Mouse (Mus musculus) kidney, embryonic 15.5 days (tissue): ENCODE data around the gene Meis1. TPM values are rescaled to one million over a fixed set of nuclear protein-coding genes. Genes with fewer than 3 reads are reported as not detected.

Experiments
- ATAC-seq: fragments of 200-750 bp; cut with Nextera tagmentation; replicated peaks from 2 replicates; pipeline ENCODE4 v1.8.0; 2017; ENCODE audit warnings: moderate TSS enrichment; ENCODE audit not compliant: low FRiP score
- H3K27ac ChIP-seq: fragments of 300-500 bp; sonication (generic); 2 replicates; pipeline ENCODE4 v1.5.1; 2015; ENCODE audit warnings: mild to moderate bottlenecking, inconsistent platforms
- H3K27me3 ChIP-seq: fragments of 300-500 bp; sonication (generic); 2 replicates; pipeline ENCODE4 v1.6.1; 2015; ENCODE audit warnings: inconsistent platforms
- H3K36me3 ChIP-seq: fragments of 300-500 bp; sonication (generic); 2 replicates; pipeline ENCODE4 v1.6.1; 2015; ENCODE audit warnings: inconsistent platforms
- H3K4me1 ChIP-seq: fragments of 300-500 bp; sonication (generic); 2 replicates; pipeline ENCODE4 v1.6.1; 2015; ENCODE audit warnings: inconsistent platforms
- H3K4me2 ChIP-seq: fragments of 300-500 bp; sonication (generic); 2 replicates; pipeline ENCODE4 v1.6.1; 2015; ENCODE audit warnings: moderate library complexity, mild to moderate bottlenecking, inconsistent platforms
- H3K4me3 ChIP-seq: fragments of 300-500 bp; sonication (generic); replicated peaks from 2 replicates; pipeline ENCODE4 v1.5.1; 2015; ENCODE audit warnings: mild to moderate bottlenecking, inconsistent platforms
- H3K9ac ChIP-seq: fragments of 300-500 bp; sonication (generic); 2 replicates; pipeline ENCODE4 v1.6.1; 2015; ENCODE audit warnings: mild to moderate bottlenecking, inconsistent platforms
- H3K9me3 ChIP-seq: fragments of 300-500 bp; sonication (generic); replicated peaks from 2 replicates; pipeline ENCODE4 v1.6.1; 2016; ENCODE audit warnings: inconsistent platforms
- WGBS: fragments of 180-500 bp; shearing (Covaris S2); methylation state at CpG from one replicate; pipeline ENCODE4 v1.1.7; 2015; ENCODE audit warnings: mixed read lengths; 5-methylcytosine and 5-hydroxymethylcytosine counted together
- polyA plus RNA-seq: library from polyadenylated mRNA; unstranded; fragments of >200 nt; fragmentation: Nextera tagmentation; extraction: Ambion mirVana; gene quantifications from 2 replicates; pipeline ENCODE4 v1.2.1, GENCODE M21; 2015

The Meis1 gene
- polyA plus RNA-seq, 1 experiment from 2014 or later = 130 TPM

- Histone ChIP-seq H3K4me2 (peak overlapping the region; percentile 16; the same call in 1 of the 2 replicates), H3K4me3 (no peak overlapping the region), H3K27ac (peak overlapping the region; percentile 72), H3K9ac (no peak overlapping the region), H3K27me3 (peaks cover 28% of the 10 kb centered on the region; the same call in 1 of the 2 replicates), H3K4me1 (peaks cover 42% of the 10 kb centered on the region), H3K36me3 (peaks cover 19% of the 10 kb centered on the region), H3K9me3 (no peaks in the 10 kb centered on the region)
- no peak for ATAC-seq
- 40% methylated on average over 3 of the region's 3 CpGs for WGBS
These were observed 12.7 kb downstream of the Meis1 start for GRCm38 (mm10) chr11:19005913-19006693.

GRCm38 (mm10) chr11:19005007-19005912 is 13.5 kb downstream of the Meis1 start:
- Histone ChIP-seq H3K4me1 (peaks cover 37% of the 10 kb centered on the region), H3K36me3 (peaks cover 27% of the 10 kb centered on the region), H3K4me3 (no peak overlapping the region), H3K9me3 (no peaks in the 10 kb centered on the region), H3K27ac (peak overlapping the region; percentile 72), H3K4me2 (no peak overlapping the region), H3K27me3 (peaks cover 26% of the 10 kb centered on the region; the same call in 1 of the 2 replicates), H3K9ac (no peak overlapping the region)
- no peak for ATAC-seq
- WGBS = 60% methylated on average over 9 of the region's 9 CpGs

GRCm38 (mm10) chr11:19003066-19003465 is 15.7 kb downstream of the Meis1 start:
- Histone ChIP-seq H3K9me3 (no peaks in the 10 kb centered on the region), H3K36me3 (peaks cover 38% of the 10 kb centered on the region)

GRCm38 (mm10) chr11:18996767-18997166 is 22.0 kb downstream of the Meis1 start:
- 93% methylated on average over 4 of the region's 4 CpGs for WGBS
- H3K4me2 ChIP-seq = no peak overlapping the region

More at GRCm38 (mm10) chr11:19003066-19003465, 15.7 kb downstream of the Meis1 start:
- peaks cover 23% of the 10 kb centered on the region for H3K4me1 ChIP-seq
- WGBS = 71% methylated on average over 5 of the region's 5 CpGs
- no peak overlapping the region for H3K27ac ChIP-seq
- no peak for ATAC-seq
- peaks cover 13% of the 10 kb centered on the region; the same call in 1 of the 2 replicates for H3K27me3 ChIP-seq
- no peak overlapping the region for H3K4me3 ChIP-seq
- no peak overlapping the region for H3K9ac ChIP-seq
- no peak overlapping the region for H3K4me2 ChIP-seq

GRCm38 (mm10) chr11:18996289-18996688 is 22.5 kb downstream of the Meis1 start:
- no peak for ATAC-seq
- H3K9ac ChIP-seq = no peak overlapping the region
- H3K27ac ChIP-seq = no peak overlapping the region
- H3K27me3 ChIP-seq = no peaks in the 10 kb centered on the region
- no peak overlapping the region for H3K4me3 ChIP-seq
- H3K4me2 ChIP-seq = no peak overlapping the region
- H3K9me3 ChIP-seq = no peaks in the 10 kb centered on the region; the same call in 1 of the 2 replicates
- peaks cover 3% of the 10 kb centered on the region; the same call in 1 of the 2 replicates for H3K4me1 ChIP-seq
- 94% methylated on average over 2 of the region's 2 CpGs for WGBS
- H3K36me3 ChIP-seq = peaks cover 65% of the 10 kb centered on the region

More at GRCm38 (mm10) chr11:18996767-18997166, 22.0 kb downstream of the Meis1 start:
- Histone ChIP-seq H3K9ac (no peak overlapping the region), H3K9me3 (no peaks in the 10 kb centered on the region; the same call in 1 of the 2 replicates), H3K36me3 (peaks cover 66% of the 10 kb centered on the region), H3K4me1 (no peaks in the 10 kb centered on the region), H3K27ac (no peak overlapping the region), H3K4me3 (no peak overlapping the region), H3K27me3 (no peaks in the 10 kb centered on the region)
- ATAC-seq = no peak

GRCm38 (mm10) chr11:18992796-18993195 is 26.0 kb downstream of the Meis1 start:
- Histone ChIP-seq H3K4me2 (no peak overlapping the region), H3K9ac (no peak overlapping the region), H3K4me3 (no peak overlapping the region), H3K4me1 (peaks cover 18% of the 10 kb centered on the region), H3K9me3 (no peaks in the 10 kb centered on the region; the same call in 1 of the 2 replicates), H3K36me3 (peaks cover 75% of the 10 kb centered on the region), H3K27ac (no peak overlapping the region), H3K27me3 (no peaks in the 10 kb centered on the region)
- 78% methylated on average over 6 of the region's 6 CpGs for WGBS
- no peak for ATAC-seq

GRCm38 (mm10) chr11:18990244-18990677 is 28.5 kb downstream of the Meis1 start:
- peaks cover 77% of the 10 kb centered on the region for H3K36me3 ChIP-seq

GRCm38 (mm10) chr11:18989669-18990243 is 29.0 kb downstream of the Meis1 start:
- Histone ChIP-seq H3K9ac (no peak overlapping the region), H3K36me3 (peaks cover 72% of the 10 kb centered on the region), H3K4me1 (peaks cover 18% of the 10 kb centered on the region), H3K4me3 (no peak overlapping the region), H3K9me3 (no peaks in the 10 kb centered on the region), H3K27me3 (no peaks in the 10 kb centered on the region), H3K27ac (no peak overlapping the region), H3K4me2 (no peak overlapping the region)
- ATAC-seq = no peak
- WGBS = 35% methylated on average over 6 of the region's 6 CpGs

More at GRCm38 (mm10) chr11:18990244-18990677, 28.5 kb downstream of the Meis1 start:
- H3K27ac ChIP-seq = no peak overlapping the region
- no peak overlapping the region for H3K4me3 ChIP-seq
- 67% methylated on average over 6 of the region's 6 CpGs for WGBS
- no peak overlapping the region for H3K4me2 ChIP-seq
- H3K9me3 ChIP-seq = no peaks in the 10 kb centered on the region; the same call in 1 of the 2 replicates
- H3K4me1 ChIP-seq = peaks cover 18% of the 10 kb centered on the region
- no peak overlapping the region for H3K9ac ChIP-seq
- H3K27me3 ChIP-seq = no peaks in the 10 kb centered on the region
- ATAC-seq = no peak

- 80% methylated on average over 4 of the region's 4 CpGs for WGBS
- no peak overlapping the region for H3K27ac ChIP-seq
- H3K9ac ChIP-seq = no peak overlapping the region
- H3K27me3 ChIP-seq = no peaks in the 10 kb centered on the region
- H3K36me3 ChIP-seq = peaks cover 72% of the 10 kb centered on the region
- H3K4me2 ChIP-seq = no peak overlapping the region
- peaks cover 18% of the 10 kb centered on the region for H3K4me1 ChIP-seq
- H3K4me3 ChIP-seq = no peak overlapping the region
- no peaks in the 10 kb centered on the region for H3K9me3 ChIP-seq
- no peak for ATAC-seq
These were observed 30.0 kb downstream of the Meis1 start for GRCm38 (mm10) chr11:18988637-18989263.

- no peak overlapping the region for H3K4me3 ChIP-seq
- no peak for ATAC-seq
- H3K27ac ChIP-seq = no peak overlapping the region
- 77% methylated on average over 2 of the region's 2 CpGs for WGBS
- H3K36me3 ChIP-seq = peaks cover 55% of the 10 kb centered on the region
- H3K9me3 ChIP-seq = no peaks in the 10 kb centered on the region
- no peak overlapping the region for H3K4me2 ChIP-seq
- H3K9ac ChIP-seq = no peak overlapping the region
- no peaks in the 10 kb centered on the region for H3K27me3 ChIP-seq
- H3K4me1 ChIP-seq = peaks cover 14% of the 10 kb centered on the region
These were observed 35.0 kb downstream of the Meis1 start for GRCm38 (mm10) chr11:18983813-18984212.

GRCm38 (mm10) chr11:18983294-18983693 is 35.5 kb downstream of the Meis1 start:
- ATAC-seq = no peak
- Histone ChIP-seq H3K4me3 (no peak overlapping the region), H3K36me3 (peaks cover 55% of the 10 kb centered on the region), H3K4me1 (peaks cover 14% of the 10 kb centered on the region), H3K9me3 (no peaks in the 10 kb centered on the region), H3K9ac (no peak overlapping the region), H3K4me2 (no peak overlapping the region), H3K27ac (no peak overlapping the region), H3K27me3 (no peaks in the 10 kb centered on the region)
- WGBS = 74% methylated on average over 7 of the region's 7 CpGs
